Mouse (Mus musculus) small intestine, adult 2 months (tissue): ENCODE results near the gene Mroh8.

Source experiments
- CTCF ChIP-seq: fragments of 200-500 bp; IDR thresholded peaks from 2 replicates; pipeline ENCODE4 v1.5.1; 2012; ENCODE audit warnings: low read depth, mild to moderate bottlenecking, control low read depth, inconsistent platforms, low read length, moderate library complexity, mixed read lengths; ENCODE audit not compliant: insufficient replicate concordance, insufficient read length; ENCODE audit errors: extremely low read depth
- POLR2A ChIP-seq: fragments of 200-500 bp; IDR thresholded peaks from 2 replicates; pipeline ENCODE4 v1.6.1; 2012; ENCODE audit warnings: low read depth, mild to moderate bottlenecking, control low read depth, inconsistent platforms, low read length, moderate library complexity

- no peak for TF ChIP-seq POLR2A
- no peak for TF ChIP-seq CTCF
Measured at GRCm38 (mm10) chr2:157185022-157185660, 94.2 kb downstream of the Mroh8 start.
